Mouse (Mus musculus): Measurements from ENCODE around the gene Vmn1r4.

The Vmn1r4 gene

DNA sequence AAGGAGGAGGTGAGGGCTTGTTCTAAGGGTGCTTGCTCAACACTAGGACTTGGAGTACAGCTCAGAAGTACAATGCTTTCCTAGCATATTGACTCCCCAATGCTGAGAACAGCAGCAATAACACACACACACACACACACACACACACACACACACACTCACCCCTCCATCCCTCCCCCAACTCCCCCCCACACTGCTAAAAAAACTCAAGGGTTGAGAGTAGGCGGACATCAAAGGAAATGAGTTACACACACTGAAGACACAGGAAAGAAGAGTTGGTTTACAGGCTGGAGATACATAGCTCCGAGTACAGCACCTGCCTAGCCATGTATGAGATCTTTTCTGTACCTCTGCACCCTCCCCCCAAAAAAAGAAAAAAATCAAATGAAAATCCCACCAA is 7.5 kb upstream of the Vmn1r4 start:
- no peak for DNase-seq (ENCODE audit: low spot score)

DNA sequence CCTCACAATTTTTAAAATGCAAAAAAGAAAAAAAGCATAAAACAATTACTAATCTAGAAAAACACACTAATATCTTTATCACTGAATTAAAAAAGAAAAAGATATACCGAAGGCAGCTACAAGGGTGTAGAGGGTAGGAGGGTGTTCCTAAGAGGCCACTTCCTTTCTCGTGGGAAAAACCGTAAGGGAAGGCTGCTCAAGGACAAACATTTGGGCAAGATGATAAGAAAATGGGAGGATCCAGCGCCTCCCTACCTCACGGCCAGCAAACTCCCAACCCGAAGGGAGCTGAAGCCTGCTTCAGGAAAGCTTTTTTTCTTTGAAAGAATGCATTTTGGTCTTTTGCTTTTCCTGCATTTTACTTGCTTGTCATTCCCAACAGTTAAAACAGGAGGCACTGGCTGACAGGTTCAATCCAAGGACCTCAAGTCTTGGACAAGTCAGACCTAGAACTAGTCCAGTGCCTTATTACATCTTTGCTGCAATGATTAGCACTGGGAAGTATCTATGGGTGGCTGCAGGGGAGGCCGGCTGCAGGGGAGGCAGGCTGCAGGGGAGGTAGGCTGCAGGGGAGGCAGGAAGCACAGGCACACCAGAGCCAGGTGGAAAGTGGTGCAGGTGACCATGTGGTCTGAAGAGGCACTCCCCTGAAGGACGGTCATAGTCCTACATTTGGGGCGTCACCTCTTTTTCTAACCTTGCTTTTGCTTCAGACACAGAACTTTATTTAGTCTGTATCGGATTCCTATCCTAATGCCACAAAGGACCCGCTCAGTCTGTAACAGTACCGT is 6.0 kb upstream of the Vmn1r4 start:
- no peak for DNase-seq (ENCODE audit: low spot score)

DNA sequence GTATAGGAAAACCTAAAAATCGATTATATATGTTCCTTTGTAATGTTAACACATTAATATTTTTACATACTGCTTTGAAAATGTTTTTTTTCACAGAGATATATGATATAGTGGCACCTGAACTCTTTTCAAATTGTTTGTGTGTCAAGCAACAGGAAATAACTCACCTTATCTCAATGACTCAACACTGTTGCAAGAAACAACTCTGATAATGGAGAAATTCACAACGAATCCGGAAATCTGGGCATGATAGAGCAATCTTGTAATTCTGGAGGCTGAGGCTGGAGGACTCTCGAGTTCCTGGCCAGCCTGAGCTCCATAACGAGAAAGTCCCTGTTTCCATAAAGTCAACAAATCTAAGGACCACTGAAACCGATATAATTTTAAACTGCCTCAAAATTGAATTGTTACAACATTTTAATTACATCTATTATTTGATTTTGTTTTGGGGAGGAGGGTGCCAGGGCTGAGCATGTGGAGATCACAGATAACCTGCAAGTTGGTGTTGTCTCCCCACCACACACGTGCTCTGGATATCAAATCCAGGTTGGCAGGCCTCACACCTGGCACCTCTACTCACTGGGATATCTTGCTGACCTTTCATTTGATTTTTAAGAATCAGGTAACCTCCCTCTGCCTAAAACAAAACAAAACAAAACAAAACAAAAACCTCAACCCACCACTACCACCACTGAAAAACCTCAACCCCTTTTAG is 4.3 kb upstream of the Vmn1r4 start:
- no peak for DNase-seq (ENCODE audit: low spot score)

DNA sequence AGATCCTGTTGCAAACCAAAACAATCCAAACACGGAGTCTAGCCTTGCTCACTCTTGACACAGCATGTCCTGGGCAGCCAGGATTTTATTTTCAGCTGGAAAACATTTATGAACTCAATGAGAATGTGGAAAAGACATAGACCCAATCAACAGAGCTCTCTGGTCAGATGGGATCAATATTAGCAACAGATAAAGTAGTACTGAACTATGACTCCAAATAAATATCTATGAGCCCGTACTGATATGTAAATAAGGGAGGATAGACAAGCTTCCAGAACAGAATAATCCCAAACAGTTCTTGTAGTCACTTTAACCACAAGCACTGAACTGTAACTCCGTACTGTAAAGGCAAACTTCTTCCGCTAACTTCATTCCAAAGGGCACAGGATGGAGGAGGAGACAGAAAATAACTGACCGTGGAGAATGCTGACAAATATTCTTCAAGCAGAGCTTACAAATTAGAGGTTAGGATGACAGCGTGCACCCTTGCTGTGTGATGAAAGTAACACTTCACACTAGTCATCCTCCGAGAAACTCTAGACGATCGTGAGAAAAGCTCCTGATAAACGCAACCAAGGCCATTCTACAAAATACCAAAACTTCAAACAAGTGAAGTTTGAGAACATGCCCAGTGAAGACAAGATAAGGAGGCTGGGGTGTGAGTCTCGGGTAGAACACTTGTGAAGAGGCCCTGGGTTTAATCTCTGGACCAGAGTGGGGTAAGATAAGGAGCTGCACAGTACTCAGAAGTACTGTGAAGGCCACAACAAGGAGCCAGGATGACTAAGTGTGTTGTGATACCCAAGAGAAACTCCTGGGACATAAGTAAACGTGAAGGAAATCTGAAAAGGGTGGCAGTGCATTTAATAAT is 3.4 kb upstream of the Vmn1r4 start:
- DNase-seq (ENCODE audit: low spot score): no peak

DNA sequence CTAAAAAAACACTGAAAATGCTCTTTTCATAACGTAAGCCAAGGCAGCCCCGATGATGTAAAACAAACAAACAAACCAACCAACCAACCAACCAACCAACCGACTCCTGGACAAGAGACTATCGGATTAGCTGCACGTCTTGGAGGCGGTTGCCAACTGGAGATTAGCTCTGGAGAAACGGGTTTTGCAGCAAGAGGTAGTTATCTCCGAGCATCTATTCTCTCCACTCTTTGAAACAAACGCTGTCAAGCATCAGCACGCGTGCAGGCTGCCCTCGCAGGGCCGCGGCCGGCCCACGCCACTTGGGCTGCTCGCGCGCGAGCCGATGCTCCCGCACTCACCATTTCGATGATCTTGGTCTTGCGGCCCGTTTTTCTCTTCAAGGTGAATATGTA is 487 bp upstream of the Vmn1r4 start:
- peak; percentile 59 for DNase-seq (ENCODE audit: low spot score)

DNA sequence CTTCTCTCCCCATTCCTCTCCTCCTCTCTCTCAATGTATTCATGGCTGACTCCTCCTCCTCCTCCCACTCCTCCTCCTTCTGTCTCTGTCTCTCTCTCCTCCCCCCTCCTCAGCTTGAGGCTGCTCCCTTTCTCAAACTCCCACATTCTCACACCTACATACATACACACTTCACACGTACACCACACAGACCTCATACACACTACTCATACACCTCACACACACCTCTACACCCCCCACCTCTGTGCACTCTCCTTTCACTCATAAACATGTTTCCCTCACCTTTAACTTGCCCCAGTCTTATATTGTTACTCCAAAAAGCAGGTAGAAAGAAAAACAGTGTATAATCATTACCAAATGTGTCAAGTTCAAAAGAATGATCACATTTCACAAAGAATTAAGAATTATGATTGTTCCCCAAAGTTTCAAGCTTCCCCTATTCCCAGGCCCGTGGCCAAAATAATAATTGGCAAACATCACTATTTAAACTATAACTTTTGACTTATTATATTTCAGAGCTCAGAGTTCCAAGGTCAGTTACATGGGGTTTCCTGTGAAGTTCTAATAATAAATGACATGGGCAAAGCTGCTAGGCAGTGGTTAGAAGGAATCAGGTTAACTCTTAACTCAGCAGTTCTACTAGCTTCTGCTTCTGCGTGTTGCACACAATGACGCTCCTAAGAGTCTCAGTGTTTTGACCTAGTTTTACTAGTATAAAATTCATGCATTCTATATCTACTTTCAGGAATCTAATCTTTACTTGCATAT is 8.0 kb downstream of the Vmn1r4 start:
- no peak for DNase-seq (ENCODE audit: low spot score)

DNA sequence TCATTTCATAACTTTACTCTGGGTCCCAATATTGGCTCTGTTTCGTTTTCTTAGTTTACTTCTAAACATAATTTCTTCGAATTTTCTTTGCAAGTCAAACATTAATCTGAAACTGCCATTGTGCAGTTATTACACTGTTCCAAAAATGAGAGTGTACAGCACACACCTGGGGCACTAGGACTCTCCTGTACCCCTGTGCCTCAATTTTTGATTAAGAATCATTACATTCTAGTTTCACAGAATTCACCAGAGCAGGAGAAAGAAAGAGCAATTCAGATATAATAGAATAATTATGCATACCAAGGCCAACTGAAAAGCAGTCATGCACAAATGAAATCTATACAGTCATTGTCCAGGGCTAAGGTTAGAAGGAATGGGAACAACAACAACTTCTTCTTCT is 8.6 kb downstream of the Vmn1r4 start:
- DNase-seq (ENCODE audit: low spot score): no peak

DNA sequence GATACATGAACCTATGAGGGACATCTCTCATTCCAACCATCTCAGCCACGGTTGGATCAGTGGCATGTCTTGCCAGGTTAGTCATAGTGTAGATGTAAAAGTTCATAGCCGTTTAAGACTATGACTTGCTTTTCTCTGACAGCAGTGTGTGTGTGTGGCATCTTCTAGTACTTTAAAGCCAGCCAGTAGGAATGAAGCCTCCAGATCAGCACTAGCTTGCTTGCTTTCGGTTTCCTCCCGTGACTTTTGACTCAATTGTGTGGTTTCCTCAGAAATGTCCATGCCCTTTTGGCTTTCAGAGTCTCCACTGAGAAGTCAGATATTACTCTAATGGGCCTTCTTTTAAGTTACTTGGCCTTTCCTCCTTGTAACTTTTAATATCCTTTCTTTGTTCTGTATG is 10.6 kb downstream of the Vmn1r4 start:
- no peak for DNase-seq (ENCODE audit: low spot score)

DNA sequence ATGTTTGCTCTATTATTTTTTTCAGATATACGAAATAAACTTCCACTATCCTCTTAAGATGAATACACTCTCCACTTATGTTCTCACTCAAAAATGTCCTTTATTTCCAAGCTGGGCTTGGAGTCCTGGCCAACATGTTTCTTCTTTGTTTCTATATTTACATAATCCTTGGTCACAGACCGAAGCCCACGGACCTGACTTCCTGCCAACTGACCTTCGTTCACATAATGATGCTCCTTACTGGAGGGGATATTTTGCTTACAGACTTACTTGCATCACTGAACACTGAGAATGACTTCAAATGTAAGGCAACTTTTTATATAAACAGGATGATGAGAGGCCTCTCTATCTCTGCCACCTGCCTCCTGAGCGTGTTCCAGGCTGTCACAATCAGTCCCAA is 32.6 kb downstream of the Vmn1r4 start:
- no peak for DNase-seq (ENCODE audit: low spot score)

DNA sequence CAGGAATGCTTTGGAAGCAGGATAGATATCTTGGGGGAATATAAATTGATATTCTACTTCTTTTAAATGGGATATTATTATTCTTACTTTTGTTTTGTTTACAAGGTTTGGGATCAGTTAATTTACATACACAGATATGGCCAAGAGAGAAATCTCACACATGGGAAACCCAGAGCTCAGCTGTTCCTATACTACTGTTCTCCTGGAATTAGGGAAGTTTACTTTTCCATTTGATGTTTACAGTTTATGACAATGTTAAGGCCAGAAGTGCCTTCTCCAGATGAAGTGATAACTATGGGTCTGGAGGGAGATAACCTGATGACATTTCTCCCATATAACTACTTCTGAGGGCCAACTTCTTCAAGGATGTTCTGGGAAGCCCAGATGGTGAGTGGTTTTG is 46.2 kb downstream of the Vmn1r4 start, which contains the start of gene Vmn1r5:
Gene Vmn1r5 (plus strand): TSS at position 301 of the 400 bp plus-strand sequence.
- no peak for DNase-seq (ENCODE audit: low spot score)

DNA sequence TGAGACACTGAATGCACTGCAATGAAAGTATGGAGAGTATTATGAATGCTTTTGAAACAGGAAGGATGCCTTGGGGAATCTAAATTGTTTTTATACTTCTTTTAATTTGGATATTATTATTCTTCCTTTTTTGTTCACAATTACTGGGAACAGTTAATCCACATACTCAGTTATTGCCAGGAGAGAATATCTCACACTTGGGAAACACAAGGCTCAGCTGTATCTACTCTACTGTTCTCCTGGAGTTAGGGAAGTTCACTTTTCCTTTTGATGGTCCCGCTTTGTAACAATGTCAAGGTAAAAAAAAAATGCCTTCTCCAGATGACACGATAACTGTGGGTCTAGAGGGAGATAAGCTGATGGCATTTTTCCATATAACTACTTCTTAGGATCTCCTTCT is 73.1 kb downstream of the Vmn1r4 start, which contains the start of gene Vmn1r6:
Gene Vmn1r6 (plus strand): TSS at position 301 of the 400 bp plus-strand sequence.
- DNase-seq (ENCODE audit: low spot score): no peak

Data from embryo, embryonic 10 days (tissue).